Mouse (Mus musculus) stomach, embryonic 14.5 days (tissue): ENCODE results near the gene Noxo1. TPM values are rescaled to one million over a fixed set of nuclear protein-coding genes. Genes with fewer than 3 reads are reported as not detected.

Experiments used
- ATAC-seq: fragments of 200-750 bp; cut with Nextera tagmentation; 2 replicates; pipeline ENCODE4 v1.8.0; 2017; ENCODE audit warnings: low read depth, moderate TSS enrichment; ENCODE audit not compliant: insufficient number of reproducible peaks, insufficient read depth, low FRiP score
- H3K27ac ChIP-seq: fragments of 300-500 bp; sonication (generic); 2 replicates; pipeline ENCODE4 v1.5.1; 2014; ENCODE audit warnings: mild to moderate bottlenecking, low read length, moderate library complexity, mixed read lengths
- H3K27me3 ChIP-seq: fragments of 300-500 bp; sonication (generic); 2 replicates; pipeline ENCODE4 v1.6.1; 2014; ENCODE audit warnings: low read length, control low read depth, mixed read lengths; ENCODE audit not compliant: control insufficient read depth, insufficient read depth
- H3K36me3 ChIP-seq: fragments of 300-500 bp; sonication (generic); 2 replicates; pipeline ENCODE4 v1.6.1; 2014; ENCODE audit warnings: mild to moderate bottlenecking, control low read depth, low read length, moderate library complexity, mixed read lengths; ENCODE audit not compliant: control insufficient read depth, insufficient read depth
- H3K4me1 ChIP-seq: fragments of 300-500 bp; sonication (generic); 2 replicates; pipeline ENCODE4 v1.6.1; 2014; ENCODE audit warnings: low read length, control low read depth, mixed read lengths; ENCODE audit not compliant: control insufficient read depth, insufficient read depth
- H3K4me2 ChIP-seq: fragments of 300-500 bp; sonication (generic); replicated peaks from 2 replicates; pipeline ENCODE4 v1.6.1; 2014; ENCODE audit warnings: low read depth, low read length, control low read depth
- H3K4me3 ChIP-seq: fragments of 300-500 bp; sonication (generic); 2 replicates; pipeline ENCODE4 v1.5.1; 2014; ENCODE audit warnings: low read depth, low read length, control low read depth
- H3K9ac ChIP-seq: fragments of 300-500 bp; sonication (generic); replicated peaks from 2 replicates; pipeline ENCODE4 v1.6.1; 2014; ENCODE audit warnings: low read depth, mild to moderate bottlenecking, control low read depth, low read length, moderate library complexity, mixed read lengths
- H3K9me3 ChIP-seq: fragments of 300-500 bp; sonication (generic); 2 replicates; pipeline ENCODE4 v1.6.1; 2016; ENCODE audit warnings: low read depth, low read length, control low read depth; ENCODE audit not compliant: control insufficient read depth
- WGBS: fragments of 180-500 bp; shearing (Covaris S2); extraction: QIAGEN DNeasy Blood & Tissue Kit; methylation state at CpG from one replicate; pipeline ENCODE4 v1.1.7; 2014; 5-methylcytosine and 5-hydroxymethylcytosine counted together
- polyA plus RNA-seq: library from polyadenylated mRNA; unstranded; fragments of >200 nt; fragmentation: Nextera tagmentation; extraction: Ambion mirVana; gene quantifications from 2 replicates; pipeline ENCODE4 v1.2.1, GENCODE M21; 2014

The Noxo1 gene
- polyA plus RNA-seq, 1 experiment from 2014 or later, result 3.8 TPM

DNA sequence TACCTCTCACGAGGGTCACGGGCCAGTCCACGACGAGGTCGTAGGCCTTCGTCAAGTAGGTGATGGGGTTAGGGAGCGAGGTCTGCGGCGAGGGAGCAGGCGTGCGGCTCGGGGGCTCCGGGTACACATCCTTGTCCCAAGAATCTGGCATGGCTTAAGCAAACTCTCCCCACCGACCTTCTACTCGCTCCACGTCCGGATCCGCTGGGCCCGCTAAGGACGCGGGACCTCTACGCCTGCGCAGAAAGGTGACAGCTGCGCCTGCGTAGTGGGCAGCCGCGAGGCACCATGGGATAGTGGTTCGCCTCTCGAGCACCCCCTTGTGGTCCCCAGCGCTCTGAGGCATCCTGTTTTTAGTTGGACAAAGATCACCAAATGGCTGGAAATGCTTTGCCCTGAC lies 28.1 kb downstream of the Noxo1 start, which contains the start of gene Ndufb10:
Gene Ndufb10, minus strand, starts transcription at position 295 of the 400 bp plus-strand sequence.
- Histone ChIP-seq H3K27me3 (no peaks in the 10 kb centered on the region), H3K9ac (peak within 1 kb of the TSS; percentile 65), H3K27ac (peak within 1 kb of the TSS; percentile 70; the same call in 1 of the 2 replicates), H3K36me3 (peaks cover 13% of the 10 kb centered on the region), H3K9me3 (no peaks in the 10 kb centered on the region), H3K4me3 (peak within 1 kb of the TSS; percentile 71), H3K4me1 (peaks cover 17% of the 10 kb centered on the region; the same call in 1 of the 2 replicates), H3K4me2 (peak within 1 kb of the TSS; percentile 47)
- under 1% methylated on average over 30 of the region's 30 CpGs for WGBS
- peak; percentile 75 for ATAC-seq

DNA sequence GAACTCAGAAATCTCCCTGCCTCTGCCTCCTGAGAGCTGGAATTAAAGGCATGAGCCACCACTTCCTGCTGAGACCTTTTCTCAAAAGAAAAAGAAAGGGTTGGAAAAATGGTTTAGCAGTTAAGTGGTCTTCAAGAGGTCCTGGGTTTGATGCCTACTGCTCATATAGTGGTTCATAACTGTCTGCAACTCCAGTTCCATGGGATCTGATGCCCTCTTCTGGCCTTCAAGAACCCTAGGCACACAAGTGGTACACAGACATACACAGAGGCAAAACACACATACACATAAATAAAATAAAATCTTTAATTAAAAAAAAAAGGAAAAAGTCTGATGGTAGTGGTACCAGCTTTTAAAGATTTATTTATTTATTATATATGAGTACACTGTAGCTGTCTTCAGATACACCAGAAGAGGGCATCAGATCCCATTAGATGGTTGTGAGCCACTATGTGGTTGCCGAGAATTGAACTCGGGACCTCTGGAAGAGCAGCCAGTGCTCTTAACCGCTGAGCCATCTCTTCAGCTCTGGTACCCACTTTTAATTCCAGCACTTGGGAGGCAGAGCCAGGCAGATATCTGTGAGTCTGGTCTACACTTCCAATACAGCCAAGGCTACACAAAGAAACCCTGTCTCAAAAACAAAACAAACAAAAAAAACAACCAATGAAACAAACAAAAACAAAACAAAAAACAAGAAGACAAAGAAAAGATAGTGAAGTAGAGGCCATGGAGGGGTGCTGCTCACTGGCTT lies 29.8 kb downstream of the Noxo1 start:
- ATAC-seq, result no peak

DNA sequence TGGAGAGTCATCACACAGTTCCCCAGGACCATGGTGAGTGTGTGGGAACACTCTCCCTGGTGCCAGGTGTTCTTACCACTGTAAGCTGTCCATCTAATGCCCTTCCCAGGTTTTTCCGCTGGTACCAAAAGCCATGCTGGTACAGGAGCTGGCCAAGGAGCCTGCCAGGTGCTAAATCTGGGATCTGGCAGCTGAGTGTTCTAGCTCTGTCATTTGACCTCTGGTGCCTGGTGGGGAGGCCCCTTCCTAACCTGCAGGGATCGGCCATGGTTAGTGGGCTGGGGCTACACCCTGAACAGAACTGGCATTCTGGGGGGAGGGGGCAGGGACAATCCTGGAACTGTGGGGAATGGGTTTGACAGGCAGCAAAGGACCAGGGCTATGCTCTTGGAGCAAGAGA lies 31.6 kb downstream of the Noxo1 start, which contains the start of gene Rpl3l:
Gene Rpl3l, plus strand, starts transcription at position 203 of the 400 bp plus-strand sequence.
- no peaks in the 10 kb centered on the region for H3K27me3 ChIP-seq
- H3K4me2 ChIP-seq, result no peak within 1 kb of the TSS
- no peak within 1 kb of the TSS for H3K9ac ChIP-seq
- ATAC-seq, result no peak
- WGBS, result 67% methylated on average over 2 of the region's 2 CpGs
- no peaks in the 10 kb centered on the region for H3K9me3 ChIP-seq
- H3K4me1 ChIP-seq, result peaks cover 6% of the 10 kb centered on the region; the same call in 1 of the 2 replicates
- no peaks in the 10 kb centered on the region for H3K36me3 ChIP-seq
- no peak within 1 kb of the TSS for H3K4me3 ChIP-seq
- no peak within 1 kb of the TSS for H3K27ac ChIP-seq

More for the DNA sequence above, 29.8 kb downstream of the Noxo1 start:
- H3K4me1 ChIP-seq, result peaks cover 17% of the 10 kb centered on the region; the same call in 1 of the 2 replicates
- H3K4me3 ChIP-seq, result no peak overlapping the region
- no peak overlapping the region for H3K9ac ChIP-seq
- WGBS, result 63% methylated on average over 3 of the region's 3 CpGs
- H3K4me2 ChIP-seq, result no peak overlapping the region
- no peak overlapping the region for H3K27ac ChIP-seq
- no peaks in the 10 kb centered on the region for H3K9me3 ChIP-seq
- H3K27me3 ChIP-seq, result no peaks in the 10 kb centered on the region
- H3K36me3 ChIP-seq, result peaks cover 13% of the 10 kb centered on the region

- no peak for ATAC-seq
- WGBS, result 64% methylated on average over 17 of the region's 17 CpGs
These were observed 32.1 kb downstream of the Noxo1 start for GRCm38 (mm10) chr17:24728184-24728583.

DNA sequence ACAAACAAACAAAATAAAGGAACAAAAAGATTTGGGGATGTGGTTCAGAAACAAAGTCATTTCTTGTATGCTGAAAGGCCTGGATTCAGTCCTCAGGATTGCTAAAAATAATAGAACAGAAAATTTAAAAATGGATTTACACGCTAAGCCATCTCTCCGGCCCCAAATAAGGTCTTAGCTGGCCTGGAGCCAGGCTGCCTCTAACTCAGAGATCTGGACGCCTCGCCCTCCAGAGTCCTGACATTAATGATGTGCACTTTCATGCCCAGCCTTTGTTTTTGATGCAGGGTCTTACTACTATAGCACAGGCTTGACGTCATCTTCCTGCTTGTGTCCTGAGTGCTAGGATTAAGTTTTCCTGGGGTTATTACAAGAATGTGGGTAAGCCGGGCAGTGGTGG lies 33.0 kb downstream of the Noxo1 start:
- no peaks in the 10 kb centered on the region for H3K36me3 ChIP-seq
- ATAC-seq, result no peak
- 66% methylated on average over 6 of the region's 6 CpGs for WGBS
- no peaks in the 10 kb centered on the region for H3K9me3 ChIP-seq
- H3K4me1 ChIP-seq, result no peaks in the 10 kb centered on the region
- H3K27me3 ChIP-seq, result no peaks in the 10 kb centered on the region
- no peak overlapping the region for H3K4me2 ChIP-seq
- H3K4me3 ChIP-seq, result no peak overlapping the region
- no peak overlapping the region for H3K9ac ChIP-seq
- H3K27ac ChIP-seq, result no peak overlapping the region

More at GRCm38 (mm10) chr17:24728184-24728583, 32.1 kb downstream of the Noxo1 start:
- H3K27ac ChIP-seq, result no peak overlapping the region
- peaks cover 2% of the 10 kb centered on the region; the same call in 1 of the 2 replicates for H3K4me1 ChIP-seq
- no peak overlapping the region for H3K4me2 ChIP-seq
- H3K9me3 ChIP-seq, result no peaks in the 10 kb centered on the region
- H3K36me3 ChIP-seq, result no peaks in the 10 kb centered on the region
- H3K27me3 ChIP-seq, result no peaks in the 10 kb centered on the region
- no peak overlapping the region for H3K4me3 ChIP-seq
- no peak overlapping the region for H3K9ac ChIP-seq

- no peaks in the 10 kb centered on the region for H3K27me3 ChIP-seq
- H3K4me3 ChIP-seq, result no peak overlapping the region
- ATAC-seq, result no peak
- no peak overlapping the region for H3K4me2 ChIP-seq
- no peaks in the 10 kb centered on the region for H3K4me1 ChIP-seq
- no peak overlapping the region for H3K9ac ChIP-seq
- H3K27ac ChIP-seq, result no peak overlapping the region
- H3K36me3 ChIP-seq, result no peaks in the 10 kb centered on the region
- 83% methylated on average over 14 of the region's 14 CpGs for WGBS
- no peaks in the 10 kb centered on the region for H3K9me3 ChIP-seq
These were observed 34.8 kb downstream of the Noxo1 start for GRCm38 (mm10) chr17:24730787-24731186.

GRCm38 (mm10) chr17:24732233-24732935 lies 36.4 kb downstream of the Noxo1 start:
- H3K27me3 ChIP-seq, result no peaks in the 10 kb centered on the region
- 76% methylated on average over 12 of the region's 12 CpGs for WGBS
- no peak overlapping the region for H3K4me3 ChIP-seq
- H3K4me1 ChIP-seq, result peaks cover 6% of the 10 kb centered on the region
- no peak overlapping the region for H3K4me2 ChIP-seq
- H3K36me3 ChIP-seq, result no peaks in the 10 kb centered on the region
- ATAC-seq, result no peak
- no peak overlapping the region for H3K9ac ChIP-seq
- no peaks in the 10 kb centered on the region for H3K9me3 ChIP-seq
- H3K27ac ChIP-seq, result no peak overlapping the region

DNA sequence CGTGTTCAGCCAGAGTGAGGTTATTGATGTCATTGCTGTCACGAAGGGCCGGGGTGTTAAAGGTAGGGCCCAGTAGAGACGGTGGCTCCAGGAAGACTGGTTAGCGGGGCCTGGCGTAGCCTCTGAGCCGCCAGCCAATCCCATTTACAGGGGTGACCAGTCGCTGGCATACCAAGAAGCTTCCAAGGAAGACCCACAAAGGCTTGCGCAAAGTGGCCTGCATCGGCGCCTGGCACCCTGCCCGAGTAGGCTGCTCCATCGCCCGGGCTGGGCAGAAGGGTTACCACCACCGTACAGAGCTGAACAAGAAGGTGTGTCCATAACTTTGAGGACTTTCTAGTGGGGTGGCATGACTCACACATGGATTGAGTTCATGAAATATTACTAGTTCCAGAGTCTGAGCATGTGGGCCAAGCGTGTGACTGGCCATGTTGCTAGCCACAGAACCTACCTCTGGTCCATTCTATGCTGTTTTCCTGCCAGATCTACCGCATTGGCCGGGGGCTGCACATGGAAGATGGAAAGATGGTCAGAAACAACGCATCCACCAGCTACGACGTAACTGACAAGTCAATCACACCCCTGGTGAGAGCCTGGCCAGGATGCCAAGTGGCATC lies 37.5 kb downstream of the Noxo1 start:
- no peaks in the 10 kb centered on the region for H3K27me3 ChIP-seq
- H3K4me3 ChIP-seq, result no peak overlapping the region
- no peak overlapping the region for H3K4me2 ChIP-seq
- H3K9me3 ChIP-seq, result no peaks in the 10 kb centered on the region
- ATAC-seq, result no peak
- H3K4me1 ChIP-seq, result peaks cover 12% of the 10 kb centered on the region
- H3K9ac ChIP-seq, result no peak overlapping the region
- 90% methylated on average over 21 of the region's 21 CpGs for WGBS
- H3K27ac ChIP-seq, result no peak overlapping the region
- H3K36me3 ChIP-seq, result no peaks in the 10 kb centered on the region
